Mouse (Mus musculus): Measurements from ENCODE around the gene Ppm1d.

DNA sequence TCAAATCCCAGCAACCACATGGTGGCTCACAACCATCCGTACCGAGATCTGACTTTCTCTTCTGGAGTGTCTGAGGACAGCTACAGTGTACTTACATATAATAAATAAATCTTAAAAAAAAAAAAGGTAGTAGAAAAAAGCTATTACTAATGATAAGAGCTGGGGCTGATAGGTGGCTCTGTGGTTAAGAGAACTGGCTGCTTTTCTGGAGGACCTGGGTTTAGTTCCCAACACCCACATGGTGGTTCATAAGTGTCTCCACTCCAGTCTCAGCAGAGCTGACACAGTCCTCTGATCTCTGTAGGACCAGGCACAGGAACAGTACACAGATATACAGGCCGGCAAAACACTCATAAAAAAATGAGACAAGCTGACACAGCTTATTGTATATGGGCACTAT lies 9.9 kb upstream of the Ppm1d start:
- no peak for TF ChIP-seq CTCF (IDR thresholded peaks at IDR 0.05)
- no peak for TF ChIP-seq EP300 (IDR thresholded peaks at IDR 0.05)
